Mouse (Mus musculus) T-helper 2 cell (primary cell): ENCODE data around the gene Olfr1179.
"Not testable (repeated sequence)": the region's sequence is repeated elsewhere in the genome, so short reads cannot be mapped to it uniquely, and the experiment has no call there.

Experiments
- in situ Hi-C: fragments of 300-600 bp; cut with MboI, MseI; formaldehyde crosslinking; loops from one replicate; pipeline ENCODE4 v1.15.1; 2025; ENCODE audit warnings: high pct_unique_total_duplicates

The Olfr1179 gene

DNA sequence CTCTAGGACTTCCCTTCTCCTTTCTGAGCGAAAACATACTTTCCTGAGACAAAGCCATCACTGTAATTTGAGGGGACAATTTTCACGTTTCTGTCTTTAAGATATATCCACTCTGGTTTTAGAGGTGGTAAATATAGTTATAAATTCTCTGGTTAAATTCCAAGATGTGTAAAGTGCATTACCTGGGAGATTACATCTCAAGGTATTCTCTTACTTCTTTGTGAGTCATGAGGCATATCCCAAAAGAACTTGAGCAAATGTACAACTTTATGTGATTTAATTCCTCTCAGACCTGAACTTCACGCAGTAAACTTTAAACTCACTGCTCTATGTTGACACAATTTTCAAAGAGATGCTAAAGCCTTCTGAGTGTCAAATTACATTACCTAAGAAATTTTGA is at the start of gene Olfr1179:
Gene Olfr1179 (minus strand): TSS at position 101 of the 400 bp plus-strand sequence.
- in situ Hi-C loops, result no loop called here

DNA sequence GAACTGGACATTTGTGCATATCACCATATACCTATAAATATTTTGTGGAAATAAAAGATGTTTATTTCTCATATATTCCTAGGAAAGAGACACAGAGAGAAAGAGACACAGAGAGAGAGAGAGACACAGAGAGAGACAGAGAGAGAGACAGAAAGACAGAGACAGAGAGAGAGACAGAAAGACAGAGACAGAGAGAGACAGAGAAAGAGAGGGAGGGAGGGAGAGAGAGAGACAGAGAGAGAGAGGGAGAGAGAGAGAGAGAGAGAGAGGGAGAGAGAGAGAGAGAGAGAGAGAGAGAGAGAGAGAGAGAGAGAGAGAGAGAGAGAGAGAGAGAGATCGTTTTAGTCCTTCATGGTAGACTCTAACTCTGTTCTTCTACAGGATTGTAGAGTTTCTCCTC is 48.3 kb upstream of the Olfr1179 start, which contains the start of gene Olfr1183:
Gene Olfr1183 (plus strand): TSS at position 301 of the 400 bp plus-strand sequence.
- in situ Hi-C loops, result not testable (repeated sequence)

GRCm38 (mm10) chr2:88449031-88449430 is 42.8 kb upstream of the Olfr1179 start, which contains the start of gene Gm13757:
Gene Gm13757 (minus strand): TSS chr2:88449131.
- in situ Hi-C loops, result no loop called here

- in situ Hi-C loops, result no loop called here
Measured at GRCm38 (mm10) chr2:88426071-88426470, 19.8 kb upstream of the Olfr1179 start, which contains the start of gene Olfr1181. Gene Olfr1181 (minus strand): TSS chr2:88426171.

GRCm38 (mm10) chr2:88419051-88419450 is 12.8 kb upstream of the Olfr1179 start, which contains the start of gene Olfr1180:
Gene Olfr1180 (minus strand): TSS chr2:88419151.
- in situ Hi-C loops, result no loop called here

DNA sequence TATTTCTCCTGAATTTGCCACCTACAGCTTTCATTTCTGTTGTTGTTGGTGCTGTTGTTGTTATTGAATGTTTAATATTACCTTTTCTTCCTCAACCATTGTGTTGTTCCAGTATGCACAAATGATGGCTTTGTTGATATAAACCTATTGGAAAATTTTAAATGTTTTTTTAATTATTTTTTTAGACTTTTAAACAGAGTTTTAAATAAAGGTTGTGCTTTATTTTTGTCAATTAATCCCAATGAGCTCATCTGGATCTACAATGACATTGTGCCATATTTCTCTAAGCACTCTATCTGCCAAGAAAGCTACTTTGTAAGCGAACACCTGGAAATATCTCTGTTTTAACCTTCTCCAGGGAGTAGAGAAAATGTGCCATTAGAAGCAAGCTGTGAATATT is 19.5 kb downstream of the Olfr1179 start, which contains the start of gene Olfr1178:
Gene Olfr1178 (plus strand): TSS at position 301 of the 400 bp plus-strand sequence.
- in situ Hi-C loops, result no loop called here

GRCm38 (mm10) chr2:88356304-88356703 is 49.9 kb downstream of the Olfr1179 start:
- in situ Hi-C loops, result loop anchor here (10.0 kb wide), 1 partner anchor 1838 kb away; no protein-coding TSS in a partner anchor
